Mouse (Mus musculus) MEL (cell line): ENCODE measurements around the gene Dgkb. TPM values are rescaled to one million over a fixed set of nuclear protein-coding genes. Genes with fewer than 3 reads are reported as not detected.

Experiments
- DNase-seq: peaks from one replicate; pipeline ENCODE4 v3.0.0; 2011; ENCODE audit warnings: low read depth, low spot score
- H3K27ac ChIP-seq: 2 replicates; pipeline ENCODE4 v1.5.1; 2012; ENCODE audit warnings: low read depth, mild to moderate bottlenecking, control low read depth, low read length, moderate library complexity; ENCODE audit not compliant: control insufficient read depth
- H3K27me3 ChIP-seq, 2 experiments: fragments of 150-350 bp in 1 of 2; sonication (generic) in 1 of 2; 2 replicates each; pipeline ENCODE4 v1.6.1; 2012; ENCODE audit warnings: low read length in 2 of 2, mild to moderate bottlenecking in 2 of 2, improper control_type of control experiment in 1 of 2, moderate library complexity in 1 of 2; ENCODE audit not compliant: insufficient read depth in 2 of 2, control insufficient read depth in 1 of 2
- H3K36me3 ChIP-seq, 2 experiments: 2 replicates each; pipeline ENCODE4 v1.6.1; 2012 to 2014; ENCODE audit warnings: low read length in 2 of 2, improper control_type of control experiment in 1 of 2, inconsistent platforms in 1 of 2, mild to moderate bottlenecking in 1 of 2; ENCODE audit not compliant: insufficient read depth in 2 of 2, control insufficient read depth in 1 of 2
- H3K4me1 ChIP-seq, 2 experiments: fragments of 150-350 bp in 1 of 2; sonication (generic) in 1 of 2; 2 replicates each; pipeline ENCODE4 v1.6.1; 2012; ENCODE audit warnings: low read length in 2 of 2, improper control_type of control experiment in 1 of 2, mild to moderate bottlenecking in 1 of 2; ENCODE audit not compliant: insufficient read depth in 2 of 2, control insufficient read depth in 1 of 2
- H3K4me3 ChIP-seq, 2 experiments: fragments of 150-350 bp in 1 of 2; sonication (generic) in 1 of 2; 2 replicates each; pipeline ENCODE4 v1.5.1; 2012; ENCODE audit warnings: low read depth in 2 of 2, low read length in 2 of 2, mild to moderate bottlenecking in 2 of 2, moderate library complexity in 2 of 2, control low read depth in 1 of 2, improper control_type of control experiment in 1 of 2; ENCODE audit not compliant: control insufficient read depth in 1 of 2, insufficient read depth in 1 of 2
- H3K79me2 ChIP-seq: 2 replicates; pipeline ENCODE4 v1.6.1; 2012; ENCODE audit warnings: mild to moderate bottlenecking, low read length, moderate library complexity; ENCODE audit not compliant: control insufficient read depth, poor library complexity, insufficient read depth
- H3K9ac ChIP-seq: 2 replicates; pipeline ENCODE4 v1.6.1; 2012; ENCODE audit warnings: low read depth, mild to moderate bottlenecking, control low read depth, low read length, moderate library complexity; ENCODE audit not compliant: control insufficient read depth, poor library complexity, severe bottlenecking
- H3K9me3 ChIP-seq: fragments of 150-350 bp; sonication (generic); replicated peaks from 2 replicates; pipeline ENCODE4 v1.6.1; 2012; ENCODE audit warnings: mild to moderate bottlenecking, low read length, improper control_type of control experiment, moderate library complexity; ENCODE audit not compliant: insufficient read depth
- BHLHE40 ChIP-seq: IDR thresholded peaks from 2 replicates; pipeline ENCODE4 v1.6.1; 2012; ENCODE audit warnings: low read depth, mild to moderate bottlenecking, inconsistent platforms, low read length, improper control_type of control experiment, borderline replicate concordance
- CHD1 ChIP-seq: IDR thresholded peaks from 2 replicates; pipeline ENCODE4 v1.6.1; 2012; ENCODE audit warnings: low read depth, mild to moderate bottlenecking, inconsistent platforms, low read length, improper control_type of control experiment
- CHD2 ChIP-seq: IDR thresholded peaks from 2 replicates; pipeline ENCODE4 v1.6.1; 2011; ENCODE audit warnings: low read length, improper control_type of control experiment
- CTCF ChIP-seq, 3 experiments: IDR thresholded peaks in 2 of 3; conservative IDR thresholded peaks in 1 of 3; 2 replicates each; pipeline ENCODE4 v1.5.1; 2011 to 2012; ENCODE audit warnings: low read length in 3 of 3, low read depth in 2 of 3, mild to moderate bottlenecking in 2 of 3, improper control_type of control experiment in 1 of 3, inconsistent platforms in 1 of 3, mixed read lengths in 1 of 3, moderate library complexity in 1 of 3; ENCODE audit not compliant: control insufficient read depth in 1 of 3, insufficient read depth in 1 of 3, poor library complexity in 1 of 3, severe bottlenecking in 1 of 3
- E2F4 ChIP-seq: IDR thresholded peaks from 2 replicates; pipeline ENCODE4 v1.6.1; 2011; ENCODE audit warnings: low read depth, low read length, improper control_type of control experiment, borderline replicate concordance
- ELF1 ChIP-seq: IDR thresholded peaks from 2 replicates; pipeline ENCODE4 v1.6.1; 2014; ENCODE audit warnings: low read depth, mild to moderate bottlenecking, inconsistent platforms, low read length, improper control_type of control experiment, moderate library complexity
- EP300 ChIP-seq, 2 experiments: IDR thresholded peaks; 2 replicates each; pipeline ENCODE4 v1.6.1; 2011; ENCODE audit warnings: improper control_type of control experiment in 2 of 2, low read length in 2 of 2, low read depth in 1 of 2, mild to moderate bottlenecking in 1 of 2
- ETS1 ChIP-seq: IDR thresholded peaks from 2 replicates; pipeline ENCODE4 v1.6.1; 2012; ENCODE audit warnings: low read depth, mild to moderate bottlenecking, inconsistent platforms, low read length, improper control_type of control experiment, moderate library complexity
- GABPA ChIP-seq: IDR thresholded peaks from 2 replicates; pipeline ENCODE4 v1.6.1; 2012; ENCODE audit warnings: low read depth, mild to moderate bottlenecking, inconsistent platforms, low read length, improper control_type of control experiment, moderate library complexity
- KAT2A ChIP-seq: conservative IDR thresholded peaks from 2 replicates; pipeline ENCODE4 v1.6.1; 2012; ENCODE audit warnings: low read depth, low read length, improper control_type of control experiment, inconsistent platforms
- MAX ChIP-seq: IDR thresholded peaks from 2 replicates; pipeline ENCODE4 v1.6.1; 2011; ENCODE audit warnings: low read length, improper control_type of control experiment
- MAZ ChIP-seq: IDR thresholded peaks from 2 replicates; pipeline ENCODE4 v1.6.1; 2012; ENCODE audit warnings: low read depth, mild to moderate bottlenecking, inconsistent platforms, low read length, improper control_type of control experiment
- NRF1 ChIP-seq: IDR thresholded peaks from 2 replicates; pipeline ENCODE4 v1.6.1; 2014; ENCODE audit warnings: low read depth, mild to moderate bottlenecking, inconsistent platforms, low read length, improper control_type of control experiment, moderate library complexity; ENCODE audit not compliant: poor library complexity, insufficient read depth, severe bottlenecking
- POLR2A ChIP-seq, 2 experiments: IDR thresholded peaks; 2 replicates each; pipeline ENCODE4 v1.6.1; 2011 to 2012; ENCODE audit warnings: low read length in 2 of 2, mild to moderate bottlenecking in 2 of 2, control low read depth in 1 of 2, improper control_type of control experiment in 1 of 2, low read depth in 1 of 2, moderate library complexity in 1 of 2; ENCODE audit not compliant: control insufficient read depth in 1 of 2, insufficient read depth in 1 of 2, poor library complexity in 1 of 2
- POLR2AphosphoS5 ChIP-seq: IDR thresholded peaks from 2 replicates; pipeline ENCODE4 v1.6.1; 2012; ENCODE audit warnings: low read depth, borderline replicate concordance, mild to moderate bottlenecking, inconsistent platforms, low read length, moderate library complexity, mixed read lengths
- RAD21 ChIP-seq: IDR thresholded peaks from 2 replicates; pipeline ENCODE4 v1.6.1; 2011; ENCODE audit warnings: mild to moderate bottlenecking, low read depth, low read length, improper control_type of control experiment
- SIN3A ChIP-seq: IDR thresholded peaks from 2 replicates; pipeline ENCODE4 v1.6.1; 2012; ENCODE audit warnings: low read length, improper control_type of control experiment, inconsistent platforms
- TAL1 ChIP-seq: IDR thresholded peaks from 2 replicates; pipeline ENCODE4 v1.6.1; 2012; ENCODE audit warnings: mild to moderate bottlenecking, inconsistent platforms, low read length, moderate library complexity, mixed read lengths
- TBP ChIP-seq: IDR thresholded peaks from 2 replicates; pipeline ENCODE4 v1.8.0; 2011; ENCODE audit warnings: low read depth, low read length, improper control_type of control experiment
- TCF12 ChIP-seq: IDR thresholded peaks from 2 replicates; pipeline ENCODE4 v1.6.1; 2014; ENCODE audit warnings: low read depth, mild to moderate bottlenecking, inconsistent platforms, low read length, improper control_type of control experiment, moderate library complexity
- UBTF ChIP-seq: IDR thresholded peaks from 2 replicates; pipeline ENCODE4 v1.6.1; 2012; ENCODE audit warnings: low read depth, mild to moderate bottlenecking, inconsistent platforms, low read length, improper control_type of control experiment, moderate library complexity, borderline replicate concordance; ENCODE audit not compliant: insufficient read depth
- USF1 ChIP-seq: IDR thresholded peaks from 2 replicates; pipeline ENCODE4 v1.6.1; 2014; ENCODE audit warnings: low read depth, mild to moderate bottlenecking, inconsistent platforms, low read length, improper control_type of control experiment, moderate library complexity
- USF2 ChIP-seq, 2 experiments: IDR thresholded peaks; 2 replicates each; pipeline ENCODE4 v1.6.1; 2011 to 2012; ENCODE audit warnings: improper control_type of control experiment in 2 of 2, low read length in 2 of 2, borderline replicate concordance in 1 of 2, inconsistent platforms in 1 of 2, low read depth in 1 of 2, mild to moderate bottlenecking in 1 of 2; ENCODE audit not compliant: insufficient read depth in 1 of 2
- ZC3H11A ChIP-seq: IDR thresholded peaks from 2 replicates; pipeline ENCODE4 v1.6.1; 2012; ENCODE audit warnings: low read depth, mild to moderate bottlenecking, inconsistent platforms, low read length, improper control_type of control experiment
- polyA plus RNA-seq, 2 experiments: library from polyadenylated mRNA; stranded (reverse) in 1 of 2; unstranded in 1 of 2; fragments of >175 nt in 1 of 2; fragments of >200 nt in 1 of 2; gene quantifications; 2 replicates each; pipeline versions ENCODE4 v1.2.1 to v1.2.4; 2012; ENCODE audit warnings: low replicate concordance in 2 of 2, low read depth in 1 of 2; ENCODE audit not compliant: insufficient read length in 2 of 2, insufficient read depth in 1 of 2, missing spikeins in 1 of 2
- total RNA-seq: library from RNA; depleted of rRNA; stranded (reverse); fragments of 300-350 nt; gene quantifications from 2 replicates; pipeline ENCODE4 v1.2.3, GENCODE M21; 2012

Gene Dgkb
- total and polyA plus RNA-seq, 3 experiments = not detected

- H3K27me3 ChIP-seq = no peaks in the 10 kb centered on the region
- H3K4me1 ChIP-seq = no peaks in the 10 kb centered on the region
- TF ChIP-seq E2F4 (no peak), GABPA (no peak), MAZ (no peak), SIN3A (no peak), CTCF (IDR thresholded peaks at IDR 0.05 in 2 of 3, conservative IDR thresholded peaks at IDR 0.05 in 1 of 3; ENCODE audit: control insufficient read depth in 1 of 3, insufficient read depth in 1 of 3, low read depth in 2 of 3, low read length in 3 of 3, poor library complexity in 1 of 3, severe bottlenecking in 1 of 3) (no peak), TCF12 (no peak), RAD21 (no peak), USF1 (no peak), NRF1 (no peak), CHD2 (no peak), TAL1 (no peak), BHLHE40 (no peak), ZC3H11A (no peak), POLR2AphosphoS5 (no peak)
- H3K27ac ChIP-seq = no peak overlapping the region
- no peak overlapping the region for H3K9ac ChIP-seq
- no peaks in the 10 kb centered on the region for H3K9me3 ChIP-seq
- DNase-seq = no peak
- H3K36me3 ChIP-seq = no peaks in the 10 kb centered on the region
- H3K4me3 ChIP-seq = no peak overlapping the region
- no peaks in the 10 kb centered on the region for H3K79me2 ChIP-seq
Observed at GRCm38 (mm10) chr12:38397754-38398312, 580.3 kb downstream of the Dgkb start.

GRCm38 (mm10) chr12:38400089-38400488 is 582.6 kb downstream of the Dgkb start:
- H3K4me3 ChIP-seq = no peak overlapping the region
- no peaks in the 10 kb centered on the region for H3K27me3 ChIP-seq
- H3K9ac ChIP-seq = no peak overlapping the region
- no peak overlapping the region for H3K27ac ChIP-seq
- no peak for DNase-seq
- TF ChIP-seq CTCF (IDR thresholded peaks at IDR 0.05 in 2 of 3, conservative IDR thresholded peaks at IDR 0.05 in 1 of 3; ENCODE audit: control insufficient read depth in 1 of 3, insufficient read depth in 1 of 3, low read depth in 2 of 3, low read length in 3 of 3, poor library complexity in 1 of 3, severe bottlenecking in 1 of 3) (no peak), CHD1 (no peak), ELF1 (no peak), SIN3A (no peak), USF2 (IDR thresholded peaks at IDR 0.05; ENCODE audit: borderline replicate concordance in 1 of 2, insufficient read depth in 1 of 2, low read depth in 1 of 2, low read length in 2 of 2) (no peak), KAT2A (no peak), POLR2A (IDR thresholded peaks at IDR 0.05; ENCODE audit: control insufficient read depth in 1 of 2, insufficient read depth in 1 of 2, low read depth in 1 of 2, low read length in 2 of 2, poor library complexity in 1 of 2) (no peak), POLR2AphosphoS5 (no peak), MAZ (no peak), MAX (no peak), UBTF (no peak), ZC3H11A (no peak), EP300 (IDR thresholded peaks at IDR 0.05; ENCODE audit: low read depth in 1 of 2, low read length in 2 of 2) (no peak), CHD2 (no peak), ETS1 (no peak), TBP (no peak)
- TF ChIP-seq, all 39 proteins: peak for 0
- no peaks in the 10 kb centered on the region for H3K4me1 ChIP-seq
- H3K79me2 ChIP-seq = no peaks in the 10 kb centered on the region
- no peaks in the 10 kb centered on the region for H3K36me3 ChIP-seq
- no peaks in the 10 kb centered on the region for H3K9me3 ChIP-seq
